Mouse (Mus musculus): Measurements from ENCODE around the gene Fkbpl. TPM values are rescaled to one million over a fixed set of nuclear protein-coding genes. Genes with fewer than 3 reads are reported as not detected.

The Fkbpl gene
- 10 to 100 TPM; 16.6 to 18.0 TPM for total RNA-seq (2021)
- long read RNA-seq, transcript Fkbpl-201 (2 exons, 1,270 nt) = major isoform, 7 of 11 reads
- long read RNA-seq, partial matches to known transcripts = 0 of 11 reads
- long read RNA-seq, other reads (novel, unspliced or antisense) = 3 of 11 reads

DNA sequence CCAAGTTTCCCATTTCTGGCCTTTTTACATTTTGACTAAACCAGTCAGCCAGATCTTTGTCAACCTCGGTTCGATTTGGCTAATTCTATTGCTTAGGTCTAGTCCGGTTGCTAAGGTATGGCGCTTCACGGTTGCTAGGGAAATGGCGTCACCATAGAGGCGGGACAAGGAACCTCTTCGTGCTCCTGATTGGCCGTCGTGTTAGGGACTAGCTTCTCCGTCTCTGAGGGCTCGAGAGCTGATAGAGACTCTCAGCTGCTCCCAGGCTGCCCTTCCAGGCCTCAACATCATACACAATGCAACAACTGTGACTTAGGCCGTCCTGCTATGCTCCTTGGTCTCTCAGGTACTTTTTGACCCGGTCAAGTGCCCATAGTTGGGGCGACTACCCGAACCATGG is at the start of gene Fkbpl:
TSS of gene Fkbpl (plus strand) at position 157 of the 400 bp plus-strand sequence.
- peak; percentile 96 to 99 for DNase-seq (ENCODE audit: low spot score in 2 of 2)

DNA sequence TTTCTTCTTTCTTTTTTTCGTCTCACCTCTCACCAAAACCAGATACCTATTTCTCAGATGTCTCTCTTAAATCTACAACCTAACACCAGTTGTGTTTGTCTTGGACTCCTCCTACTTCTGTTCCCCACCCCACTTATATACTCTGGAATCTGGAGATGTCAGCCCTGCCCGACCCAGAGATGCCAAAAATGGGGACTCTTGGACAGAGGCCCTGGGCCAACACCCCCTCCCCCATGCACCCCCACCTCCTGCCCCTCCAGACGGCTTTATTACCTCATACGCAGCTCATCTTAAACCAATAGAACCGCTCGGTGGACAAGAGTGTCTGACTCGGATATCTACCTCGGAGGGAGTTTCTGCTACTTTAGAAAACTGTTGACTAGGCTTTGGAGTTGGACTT is 48.5 kb upstream of the Fkbpl start:
- DNase-seq (ENCODE audit: low spot score in 2 of 2) = no peak

DNA sequence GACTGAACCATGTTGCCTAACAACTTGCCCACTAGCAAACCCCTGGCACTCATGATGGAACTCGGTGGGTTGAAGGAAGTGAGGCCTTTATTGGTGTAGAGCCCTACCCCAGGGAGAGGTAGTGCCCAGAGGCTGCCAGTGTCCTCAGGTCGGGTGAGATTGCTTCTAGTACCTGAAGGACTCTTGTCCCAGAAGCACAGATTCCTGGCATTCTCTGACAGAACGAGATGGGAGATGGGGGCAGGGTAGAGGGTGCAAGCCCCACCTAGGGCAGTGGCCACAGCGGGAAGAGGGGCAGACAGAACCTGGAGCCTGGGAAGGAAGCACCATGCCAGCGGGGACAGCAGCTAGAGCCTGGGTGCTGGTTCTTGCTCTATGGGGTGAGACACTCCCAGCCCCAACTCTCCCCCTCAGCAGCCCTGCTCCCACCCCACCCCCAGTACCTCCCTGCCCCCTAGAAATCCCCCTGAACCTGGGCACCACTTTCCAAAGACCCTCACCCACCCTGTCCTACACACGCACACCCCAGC is 46.9 kb upstream of the Fkbpl start, which contains the start of gene Ager:
TSS of gene Ager (plus strand) at position 297 of the 530 bp plus-strand sequence.
- no peak for DNase-seq (ENCODE audit: low spot score in 2 of 2)

DNA sequence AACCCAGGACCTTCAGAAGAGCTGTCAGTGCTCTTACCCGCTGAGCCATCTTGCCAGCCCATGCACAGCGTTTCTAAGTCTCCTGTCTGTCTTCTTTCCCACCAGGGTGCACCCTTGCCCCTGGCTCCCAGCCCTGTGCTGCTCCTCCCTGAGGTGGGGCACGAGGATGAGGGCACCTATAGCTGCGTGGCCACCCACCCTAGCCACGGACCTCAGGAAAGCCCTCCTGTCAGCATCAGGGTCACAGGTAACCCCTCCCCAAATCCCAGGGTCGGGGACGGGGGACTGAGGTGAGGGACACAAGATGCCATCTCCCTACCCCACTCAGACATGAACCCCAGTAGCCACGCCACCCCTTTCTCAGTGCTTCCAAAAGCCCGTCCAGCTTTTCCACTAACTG is 44.7 kb upstream of the Fkbpl start:
- DNase-seq (ENCODE audit: low spot score in 2 of 2) = no peak

DNA sequence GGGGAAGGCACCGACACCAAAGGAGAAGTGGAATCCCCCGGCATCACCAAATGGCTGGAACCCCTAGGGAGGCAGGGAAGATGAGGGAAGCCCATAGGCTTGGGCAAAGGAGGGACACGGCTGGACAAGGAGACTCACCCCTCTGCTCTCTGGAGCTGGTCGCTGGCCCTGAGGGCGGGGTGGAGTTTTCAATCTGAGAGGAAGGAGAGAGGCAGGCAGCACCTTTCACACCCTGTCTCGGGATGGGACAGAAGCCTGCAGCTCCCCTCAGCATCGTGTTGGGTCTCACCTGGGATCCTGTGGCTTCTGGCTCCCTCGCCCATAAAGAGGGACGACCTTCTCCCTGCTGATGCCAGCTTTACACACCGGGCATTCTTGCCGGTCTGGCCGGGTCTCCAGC is 42.8 kb upstream of the Fkbpl start:
- DNase-seq (ENCODE audit: low spot score in 2 of 2) = no peak

DNA sequence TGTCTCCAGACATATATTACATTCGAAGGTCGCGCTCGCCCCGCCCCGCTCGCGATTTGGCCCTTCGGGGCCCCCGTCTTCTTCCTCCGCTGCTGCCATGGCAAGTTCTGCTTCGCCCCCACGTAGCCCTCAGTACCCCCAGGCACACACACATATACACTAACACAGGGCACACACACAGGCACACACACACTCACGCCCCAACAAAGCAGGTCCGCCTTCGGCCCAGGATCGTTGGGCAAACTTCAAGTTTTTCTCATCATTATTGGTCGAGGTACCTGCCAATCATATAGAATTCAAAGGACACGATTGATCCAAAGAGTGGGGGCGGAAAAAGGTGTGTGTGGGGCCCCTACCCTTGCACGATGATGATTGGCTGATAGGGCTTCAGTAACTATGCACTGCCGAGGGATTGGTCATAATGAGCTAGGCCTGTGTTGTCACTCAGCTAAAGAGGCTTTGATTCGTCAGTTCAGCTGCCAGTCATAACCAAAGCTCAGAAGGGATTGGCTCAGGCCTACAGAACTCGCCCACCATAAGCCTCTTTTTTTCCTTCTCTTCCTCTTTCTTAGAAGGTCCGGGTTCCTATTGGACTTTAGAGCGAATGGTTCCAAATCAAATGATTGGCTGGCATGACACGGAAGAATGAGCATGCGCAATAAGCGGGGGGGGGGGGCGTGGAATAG is 41.0 kb upstream of the Fkbpl start, which contains the start of gene Rnf5:
TSS of gene Rnf5 (minus strand) at position 316 of the 686 bp plus-strand sequence.
- peak; percentile 99 to 100 for DNase-seq (ENCODE audit: low spot score in 2 of 2)

DNA sequence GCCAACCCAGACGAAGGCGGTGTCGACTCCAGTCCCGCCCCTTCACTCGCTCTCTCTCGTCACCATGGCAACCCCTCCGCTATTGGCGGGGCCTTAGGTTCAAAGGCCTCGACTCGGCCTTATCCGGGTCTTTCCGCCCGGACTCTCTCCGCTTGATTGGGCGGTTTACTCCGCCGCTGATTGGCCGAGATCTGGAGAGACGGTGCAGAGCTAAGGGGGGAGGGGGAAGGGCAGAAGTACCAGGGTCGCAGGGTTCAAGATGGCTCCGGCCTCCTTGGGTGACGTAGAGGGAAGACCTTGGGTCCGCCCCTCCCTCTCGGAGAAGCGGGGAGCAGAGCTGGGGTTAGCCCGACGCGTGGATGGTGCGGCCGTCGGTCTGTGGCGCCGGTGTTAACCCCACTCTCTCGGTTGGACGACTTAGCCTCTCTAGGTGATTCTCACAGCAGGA is 40.5 kb upstream of the Fkbpl start, which contains the start of gene Agpat1:
TSS of gene Agpat1 (plus strand) at position 202 of the 448 bp plus-strand sequence.
- peak; percentile 96 to 98 for DNase-seq (ENCODE audit: low spot score in 2 of 2)

DNA sequence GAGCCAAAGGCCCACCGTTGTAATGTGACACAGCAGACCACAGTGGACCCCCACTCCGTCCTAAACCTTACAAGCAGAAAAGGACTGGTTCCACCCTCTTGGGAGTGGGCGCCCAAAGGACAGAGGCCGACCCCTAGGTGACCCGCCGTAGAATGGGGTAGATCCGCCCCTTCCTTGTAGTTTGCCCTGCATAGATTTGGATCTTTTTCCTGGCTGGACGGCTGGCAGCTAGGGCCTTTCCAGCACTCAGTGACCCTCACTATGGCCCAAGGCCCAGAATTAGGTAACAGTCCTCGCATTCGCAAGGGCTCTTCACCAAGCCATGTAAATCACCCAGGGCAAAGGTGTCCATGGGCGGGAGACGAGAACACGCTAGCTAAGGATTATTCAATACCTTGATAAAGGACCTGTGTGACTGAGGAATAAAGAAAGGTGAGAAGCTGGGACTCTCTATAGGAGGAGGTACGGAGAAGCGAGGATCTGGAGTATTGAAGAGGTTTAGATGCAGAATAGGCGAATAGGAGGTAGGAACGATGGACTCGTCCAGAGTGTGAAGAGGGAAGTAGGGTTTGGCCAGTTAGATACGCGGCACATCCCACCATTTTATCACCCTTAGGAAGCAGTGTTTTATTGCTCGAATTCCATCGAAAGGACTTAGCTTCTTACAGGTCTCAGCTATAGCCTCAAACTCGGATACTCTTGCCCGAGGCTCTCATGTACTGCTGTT is 39.9 kb upstream of the Fkbpl start:
- no peak for DNase-seq (ENCODE audit: low spot score in 2 of 2)

DNA sequence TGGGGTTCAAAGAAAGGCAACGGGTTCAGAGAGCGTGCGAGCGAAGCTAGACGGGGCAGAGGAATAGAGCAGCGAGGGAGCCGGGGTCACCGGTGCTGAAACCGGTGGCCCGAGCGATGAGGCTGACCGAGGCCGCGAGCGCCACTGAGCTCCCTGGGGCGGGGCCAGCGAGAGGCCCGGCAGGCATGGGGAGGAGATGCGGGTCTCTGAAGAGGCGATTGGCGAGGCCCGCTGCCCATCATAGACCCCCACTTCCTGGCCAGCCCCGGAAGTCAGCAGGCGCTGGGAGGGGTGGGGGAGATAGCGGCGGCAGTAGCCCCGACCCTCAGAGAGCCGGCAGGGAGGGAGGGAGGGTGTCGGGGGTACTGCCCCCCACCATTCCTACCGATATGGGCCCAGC is 39.0 kb upstream of the Fkbpl start:
- peak; percentile 95 to 99 for DNase-seq (ENCODE audit: low spot score in 2 of 2)

DNA sequence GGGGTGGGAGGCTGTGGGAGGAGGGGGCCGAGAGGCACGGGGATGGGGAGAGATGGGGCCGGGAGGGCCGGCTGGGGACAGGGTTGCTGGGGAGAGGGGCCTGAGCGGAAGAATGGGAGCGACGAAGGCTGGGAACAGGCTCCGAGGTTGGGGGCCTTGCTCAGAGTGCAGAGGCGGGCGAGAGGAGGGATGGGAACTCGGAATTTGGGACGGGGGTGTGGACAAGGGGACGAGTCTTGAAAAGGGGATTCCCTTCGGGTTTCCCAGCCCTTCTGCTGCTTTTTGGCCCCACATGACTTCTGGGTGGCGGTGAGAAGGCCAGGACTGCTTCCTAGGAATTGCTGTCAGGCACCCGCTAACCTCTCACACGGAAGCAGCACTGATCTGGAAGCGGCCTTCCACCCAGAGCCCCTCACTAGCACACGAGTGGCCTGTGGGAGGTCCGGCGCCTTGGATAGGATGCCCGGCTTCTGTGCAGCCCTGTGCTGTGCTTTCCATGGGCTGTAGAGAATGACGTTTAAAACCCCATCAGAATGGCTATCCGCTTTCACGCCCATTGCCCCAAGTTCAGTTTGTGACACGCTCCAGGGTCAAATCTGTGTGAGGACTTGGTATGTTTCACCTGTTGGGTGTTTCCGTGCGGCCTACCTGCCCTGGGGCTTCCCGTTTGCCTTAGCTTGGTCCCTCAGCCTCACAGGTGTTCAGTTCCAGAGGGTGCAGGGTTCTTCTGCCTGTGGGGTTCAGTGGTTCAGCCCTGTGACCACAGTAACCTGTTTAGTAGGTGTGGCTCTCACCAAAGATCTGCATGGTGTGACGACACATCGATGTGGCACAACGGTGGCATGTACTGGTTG is 38.2 kb upstream of the Fkbpl start:
- no peak for DNase-seq (ENCODE audit: low spot score in 2 of 2)

DNA sequence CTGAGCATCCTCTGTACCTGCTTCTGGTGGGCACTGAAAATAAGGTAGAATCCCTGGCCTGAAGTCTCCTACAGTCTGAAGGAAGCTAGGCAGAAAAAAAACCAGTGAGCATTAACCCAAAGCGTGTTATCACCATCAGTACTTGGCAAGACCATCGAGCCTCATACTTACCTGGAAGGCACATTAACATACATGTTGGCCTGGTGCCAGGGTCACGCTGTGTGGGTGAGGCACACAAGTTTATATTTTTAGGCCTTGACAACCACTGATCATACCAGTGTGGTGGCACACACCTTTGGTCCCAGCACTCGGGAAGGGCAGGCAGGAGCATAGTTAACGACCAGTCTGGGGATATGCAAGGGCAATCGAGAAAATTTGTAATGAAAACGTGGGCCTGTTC is 36.6 kb upstream of the Fkbpl start:
- DNase-seq (ENCODE audit: low spot score in 2 of 2) = no peak

DNA sequence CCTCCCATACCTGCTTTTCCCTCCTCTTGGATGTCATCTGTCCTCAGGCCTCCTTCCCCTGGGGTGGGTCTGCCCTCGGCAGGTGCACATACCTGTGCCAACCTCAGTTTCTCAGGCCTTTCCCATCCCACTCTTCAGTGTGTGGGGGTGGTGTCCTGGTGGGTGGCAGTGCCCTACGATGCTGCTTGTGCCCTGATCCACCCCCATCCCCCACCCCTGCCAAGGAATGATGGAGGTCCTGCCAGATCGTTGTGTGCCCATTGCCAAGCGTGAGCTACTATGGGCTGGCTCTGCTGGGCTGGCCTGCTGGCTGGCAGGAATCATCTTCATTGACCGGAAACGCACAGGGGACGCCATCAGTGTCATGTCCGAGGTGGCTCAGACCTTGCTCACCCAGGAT is 33.5 kb upstream of the Fkbpl start:
- no peak for DNase-seq (ENCODE audit: low spot score in 2 of 2)

DNA sequence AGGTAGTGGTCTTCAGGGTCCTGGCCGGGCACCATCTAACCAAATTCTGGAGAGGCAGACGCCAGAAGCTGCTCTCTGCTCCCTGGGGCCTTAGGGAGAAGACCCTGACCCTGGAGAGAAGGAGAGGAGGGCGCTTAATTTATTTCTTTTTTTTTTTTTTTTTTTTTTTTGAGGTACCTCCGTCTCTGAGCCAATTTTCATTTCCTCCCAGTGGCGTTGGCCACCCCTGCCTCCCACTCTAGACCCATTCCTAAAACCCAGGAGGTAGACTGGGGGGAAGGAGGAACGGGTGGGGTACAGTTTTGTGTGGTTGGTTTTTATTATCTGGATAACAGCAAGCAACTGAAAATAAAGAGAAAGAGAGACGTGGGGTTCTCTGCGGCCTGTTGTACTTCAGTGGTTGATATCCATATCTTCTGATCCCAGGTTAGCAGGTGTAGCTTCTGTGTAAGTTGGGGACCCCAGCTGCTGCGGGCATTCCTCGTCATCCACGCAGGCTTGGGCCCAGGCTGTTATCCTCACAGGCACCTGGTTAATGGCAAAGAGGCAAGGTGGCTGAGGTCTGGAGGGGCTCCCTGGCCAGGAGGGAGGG is 31.4 kb upstream of the Fkbpl start:
- no peak for DNase-seq (ENCODE audit: low spot score in 2 of 2)

DNA sequence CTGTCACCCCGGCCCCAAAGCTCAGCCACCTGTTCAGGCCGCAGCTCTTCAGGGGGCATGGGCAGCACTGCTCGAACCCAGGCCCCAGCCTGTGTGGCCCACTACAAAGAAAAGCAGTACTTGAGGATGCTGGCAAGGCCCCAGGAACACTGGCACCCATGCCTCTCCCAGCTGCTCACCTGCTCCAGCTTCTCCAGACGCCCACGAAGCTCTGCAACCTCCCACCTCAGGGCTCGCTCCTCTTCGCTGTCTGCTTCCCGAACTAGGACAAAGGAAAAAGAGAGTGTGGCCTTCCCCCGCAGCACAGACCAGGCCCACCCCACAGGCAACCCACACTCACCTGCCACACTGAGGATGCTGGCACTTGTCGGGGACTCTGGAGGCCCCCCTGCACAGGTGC is 30.7 kb upstream of the Fkbpl start:
- no peak for DNase-seq (ENCODE audit: low spot score in 2 of 2)

DNA sequence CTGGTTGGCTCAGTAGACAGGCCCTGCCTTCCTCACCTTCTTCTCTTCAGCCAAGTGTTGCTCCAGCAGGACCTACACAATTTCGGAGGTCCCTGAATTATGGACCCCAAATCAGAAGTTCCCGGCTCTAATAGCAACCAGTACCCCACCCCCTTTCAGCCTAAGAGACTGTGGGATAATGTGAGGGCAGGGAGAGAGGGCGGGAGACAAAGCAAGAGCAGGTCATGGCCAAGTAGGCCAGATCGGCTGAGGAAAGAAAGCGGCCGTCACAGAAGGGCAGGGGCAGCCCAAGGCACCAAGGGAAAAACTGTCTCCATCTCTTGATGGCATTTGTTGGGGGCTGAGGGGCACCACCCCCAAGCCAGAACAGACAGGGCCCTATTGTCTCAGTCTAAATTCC is 28.7 kb upstream of the Fkbpl start, which contains the start of gene Egfl8:
TSS of gene Egfl8 (minus strand) at position 101 of the 400 bp plus-strand sequence.
- DNase-seq (ENCODE audit: low spot score in 2 of 2) = no peak

DNA sequence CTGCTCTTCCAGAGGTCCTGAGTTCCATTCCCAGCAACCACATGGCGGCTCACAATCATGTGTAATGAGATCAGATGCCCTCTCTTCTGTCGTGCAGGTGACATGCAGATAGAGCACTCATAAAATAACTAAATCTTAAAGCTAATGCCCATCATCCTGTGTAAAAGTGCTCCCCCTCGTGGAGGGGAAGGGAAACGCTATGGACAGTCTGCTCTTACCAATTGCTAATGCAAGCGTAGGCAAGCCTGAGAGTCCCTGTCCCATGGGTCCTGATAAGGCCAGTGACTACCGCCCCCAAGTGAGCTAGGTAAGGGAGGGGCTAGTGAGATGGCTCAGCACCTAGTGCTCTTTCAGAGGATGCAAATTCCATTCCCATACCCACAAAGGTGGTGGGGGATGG is 25.6 kb upstream of the Fkbpl start:
- DNase-seq (ENCODE audit: low spot score in 2 of 2) = peak in 1 of 2 experiments; percentile 82

DNA sequence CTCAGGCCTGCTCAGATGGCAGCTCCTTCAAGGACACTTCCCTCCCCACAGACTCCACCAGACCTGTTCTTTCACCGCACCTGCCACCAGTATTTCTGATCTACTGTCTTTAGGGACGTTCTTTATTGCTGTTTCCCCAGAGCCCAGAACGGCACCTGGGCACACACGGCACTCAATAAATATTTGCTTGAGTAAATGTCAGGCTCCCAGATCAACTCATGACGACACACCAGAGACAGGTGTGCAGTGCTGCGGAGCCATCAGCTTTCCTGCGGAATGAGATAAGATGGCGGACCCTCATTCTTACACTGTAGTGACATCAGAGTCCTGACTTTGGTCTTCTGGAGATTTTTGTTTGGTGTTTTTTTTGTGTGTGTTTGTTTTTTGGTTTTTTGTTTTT is 23.6 kb upstream of the Fkbpl start:
- DNase-seq (ENCODE audit: low spot score in 2 of 2) = no peak

DNA sequence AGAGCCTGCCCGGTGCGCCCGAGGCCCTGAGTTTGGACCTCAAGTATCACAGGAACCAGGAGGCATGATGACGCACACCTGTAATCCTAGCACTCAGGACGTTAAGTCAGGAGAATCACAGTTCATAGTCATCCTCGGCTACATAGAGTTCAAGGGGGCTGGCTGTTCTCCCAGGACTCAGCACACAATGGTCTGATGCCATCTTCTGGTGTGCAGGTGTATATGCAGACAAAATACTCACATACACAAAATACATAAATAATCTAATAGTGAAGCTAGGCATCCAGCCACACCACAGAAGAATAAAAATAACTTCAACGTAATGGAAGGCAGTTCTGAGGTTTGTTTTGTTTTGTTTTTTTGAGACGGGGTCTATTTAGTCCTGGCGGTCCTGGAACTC is 21.4 kb upstream of the Fkbpl start:
- DNase-seq (ENCODE audit: low spot score in 2 of 2) = no peak

DNA sequence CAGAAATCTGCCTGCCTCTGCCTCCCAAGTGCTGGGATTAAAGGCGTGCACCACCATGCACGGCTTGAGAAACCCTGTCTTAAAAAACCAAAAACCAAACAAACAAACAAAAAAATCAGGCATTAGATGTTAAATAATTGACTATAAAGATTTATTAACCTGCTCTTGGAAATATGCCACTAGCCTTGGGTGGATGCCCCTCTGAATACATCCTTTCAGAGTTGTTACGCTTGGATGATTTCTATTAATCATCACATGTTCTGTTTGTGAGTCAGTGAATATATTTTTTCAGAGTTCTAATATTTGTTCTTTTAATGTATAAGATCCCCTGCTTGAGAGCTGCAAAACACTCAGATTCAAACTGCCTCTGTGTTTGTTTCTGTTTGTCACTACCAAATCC is 19.6 kb upstream of the Fkbpl start:
- DNase-seq (ENCODE audit: low spot score in 2 of 2) = no peak

DNA sequence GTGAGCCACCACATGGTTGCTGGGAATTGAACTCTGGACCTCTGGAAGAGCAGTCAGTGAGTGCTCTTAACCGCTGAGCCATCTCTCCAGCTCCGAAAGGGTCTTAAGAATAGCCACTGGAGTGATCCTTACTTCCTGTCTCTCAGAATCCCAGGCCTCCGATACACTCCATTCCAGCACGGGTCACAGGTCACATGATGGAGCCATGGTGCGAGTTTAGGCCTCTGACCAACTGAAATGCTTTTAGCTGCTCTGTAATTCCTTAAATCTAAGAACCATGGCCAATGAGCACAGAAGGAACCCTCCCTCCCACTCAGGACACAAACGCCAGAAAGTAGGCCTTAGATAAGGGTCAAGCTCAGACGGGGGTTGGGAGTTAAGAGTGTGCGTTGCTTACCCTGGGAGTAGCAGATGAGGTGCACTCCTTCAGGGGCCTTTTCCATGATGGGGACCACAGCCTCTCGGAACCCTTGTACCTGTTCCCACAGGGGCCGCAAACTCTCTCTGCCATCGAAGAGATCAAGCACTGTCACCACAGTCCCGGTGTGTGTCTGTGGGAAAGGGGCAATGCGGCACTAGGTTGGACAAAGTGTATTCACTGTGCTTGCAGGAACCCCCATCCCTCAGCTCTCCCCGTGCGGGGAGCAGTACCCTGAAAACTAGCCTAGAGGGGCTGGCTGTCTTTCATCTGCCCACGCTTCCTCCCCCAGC is 18.3 kb upstream of the Fkbpl start:
- no peak for DNase-seq (ENCODE audit: low spot score in 2 of 2)
